Mouse (Mus musculus): ENCODE results near the gene Crybb3. TPM values are rescaled to one million over a fixed set of nuclear protein-coding genes. Genes with fewer than 3 reads are reported as not detected.

Gene Crybb3
- total RNA-seq (2023): not detected

GRCm38 (mm10) chr5:113081439-113081838, at the start of gene Crybb3:
Gene Crybb3, minus strand, starts transcription at chr5:113081584.

GRCm38 (mm10) chr5:113070017-113070416, 11.4 kb downstream of the Crybb3 start, which contains the start of gene Crybb2:
Gene Crybb2, minus strand, starts transcription at chr5:113070117.

Other genes starting within 250 kb of the Crybb3 start
- gene Myo18b, start 185.2 kb downstream of the Crybb3 start, total RNA-seq (2023): 0.29 TPM
- 5.7 TPM for gene Grk3, start 65.8 kb downstream of the Crybb3 start, total RNA-seq (2023)
- not detected for gene Crybb2, start 11.5 kb downstream of the Crybb3 start, total RNA-seq (2023)
- 0.73 TPM for gene 2900026A02Rik, start 139.7 kb upstream of the Crybb3 start, total RNA-seq (2023)
- not detected for gene Tmem211, start 145.3 kb upstream of the Crybb3 start, total RNA-seq (2023)
- gene Sgsm1, start 229.2 kb upstream of the Crybb3 start, total RNA-seq (2023): not detected

All from CD4-positive naive resting alpha-beta T cell, adult 76 days (primary cell).